22 mouse cellular contexts compared by ENCODE assay signal in the genomic region with DNA sequence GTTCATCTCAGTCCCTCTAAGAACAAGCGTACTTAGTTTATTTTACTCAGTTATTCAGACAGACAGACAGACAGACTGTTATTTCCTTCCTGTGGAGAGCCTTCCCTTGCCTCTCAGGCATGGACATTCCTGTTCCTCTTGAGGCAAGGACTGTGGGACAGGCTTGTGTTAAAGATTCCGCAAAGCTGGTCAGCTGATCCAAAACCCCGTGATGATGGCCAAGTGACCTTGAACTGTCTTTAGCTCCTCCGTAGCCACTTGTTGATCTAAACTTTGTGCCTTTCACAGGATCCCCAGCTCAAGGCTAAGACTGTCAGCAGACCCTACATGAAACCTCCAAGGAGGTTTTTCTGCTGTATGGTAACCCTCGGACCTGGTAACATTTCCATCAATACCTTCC. TPM values are rescaled to one million over a fixed set of nuclear protein-coding genes. Genes with fewer than 3 reads are reported as not detected.
DNase-seq lines count a peak whose midpoint lies in the region; ATAC-seq and TF ChIP-seq lines count a peak whose summit lies in the region.
"Had no signal": no experiment of that assay in that cellular context is flagged by ENCODE, and none has a peak within 500 bp of the region (broad histone marks: within the 10 kb centered on the region; RNA-seq: fewer than 3 reads in every experiment).

No protein-coding gene starts in this region.

- H3K9me3 ChIP-seq in heart, postnatal 0 days (replicated peaks; ENCODE audit: control insufficient read depth, low read length): no peaks in the 10 kb centered on the region
- H3K9me3 ChIP-seq in liver, postnatal 0 days (ENCODE audit: low read length): no peaks in the 10 kb centered on the region
- H3K9me3 ChIP-seq: limb, embryonic 13.5 days; neural tube, embryonic 15.5 days; stomach, embryonic 15.5 days had no signal

- H3K27ac ChIP-seq in heart, postnatal 0 days (ENCODE audit: low read depth): no peak overlapping the region
- H3K27ac ChIP-seq in liver, postnatal 0 days (ENCODE audit: low read depth): peak overlapping the region; percentile 23; the same call in 1 of the 2 replicates
- H3K27ac ChIP-seq: hindbrain, embryonic 14.5 days; limb, embryonic 13.5 days; neural tube, embryonic 15.5 days; stomach, embryonic 15.5 days had no signal

- no peak overlapping the region for H3K4me3 ChIP-seq in heart, postnatal 0 days (ENCODE audit: low read depth, low read length)
- 0 out of 2 replicates have a peak overlapping the region, but pooled peaks have one; percentile 37 for H3K4me3 ChIP-seq in liver, postnatal 0 days (ENCODE audit: low read depth, low read length)
- H3K4me3 ChIP-seq: limb, embryonic 13.5 days; neural tube, embryonic 15.5 days; stomach, embryonic 15.5 days had no signal

- H3K9ac ChIP-seq in heart, postnatal 0 days (replicated peaks; ENCODE audit: low read depth, low read length): no peak overlapping the region
- 0 out of 2 replicates have a peak overlapping the region, but pooled peaks have one; percentile 26 for H3K9ac ChIP-seq in liver, postnatal 0 days (replicated peaks)
- H3K9ac ChIP-seq: hindbrain, embryonic 14.5 days; limb, embryonic 13.5 days; neural tube, embryonic 15.5 days; stomach, embryonic 15.5 days had no signal

- no peaks in the 10 kb centered on the region for H3K36me3 ChIP-seq in heart, postnatal 0 days (replicated peaks; ENCODE audit: control insufficient read depth, insufficient read depth, low read length)
- no peaks in the 10 kb centered on the region for H3K36me3 ChIP-seq in liver, postnatal 0 days (replicated peaks; ENCODE audit: insufficient read depth, low read length)
- H3K36me3 ChIP-seq: limb, embryonic 13.5 days; neural tube, embryonic 15.5 days; stomach, embryonic 15.5 days had no signal

- no peaks in the 10 kb centered on the region for H3K4me1 ChIP-seq in heart, postnatal 0 days (ENCODE audit: control insufficient read depth, insufficient read depth)
- H3K4me1 ChIP-seq in liver, postnatal 0 days (ENCODE audit: insufficient read depth): peaks cover 18% of the 10 kb centered on the region
- H3K4me1 ChIP-seq: limb, embryonic 13.5 days; neural tube, embryonic 15.5 days; stomach, embryonic 15.5 days had no signal

- ATAC-seq in heart, postnatal 0 days (ENCODE audit: insufficient read depth, low read depth): peak; percentile 53; the same call in 1 of the 2 replicates
- ATAC-seq in granulocyte monocyte progenitor cell, adult 5-6 weeks (replicated peaks; ENCODE audit: poor library complexity, severe bottlenecking): 0 out of 2 replicates have a peak, but pooled peaks have one; percentile 10
- peak; percentile 22; the same call in 1 of the 2 replicates for ATAC-seq in liver, postnatal 0 days
- ATAC-seq: forebrain, embryonic 16.5 days had no signal

- no peak for TF ChIP-seq CTCF in heart, postnatal 0 days (IDR thresholded peaks at IDR 0.05; ENCODE audit: low read depth)
- no peak for TF ChIP-seq CTCF in liver, postnatal 0 days (IDR thresholded peaks at IDR 0.05; ENCODE audit: low read depth)

- DNase-seq in heart, postnatal 0 days (ENCODE audit: low spot score): peak; percentile 18
- DNase-seq in heart, adult 9 months (ENCODE audit: low spot score in 2 of 2): no peak
- DNase-seq in ES-CJ7 (ENCODE audit: low read depth, low spot score): peak; percentile 13
- DNase-seq in liver, postnatal 0 days: no peak
- DNase-seq in right cerebral cortex, postnatal 36 days (ENCODE audit: low spot score in 2 of 2): no peak
- DNase-seq in cerebellum, adult 11 months: no peak
- DNase-seq: adrenal gland, adult 8-10 months; cerebellum, adult 9-11 months; kidney, adult 9 months; layer of hippocampus, postnatal 36 days; midbrain, embryonic 14.5 days; right cerebral cortex, postnatal 14 days; thymus, adult 2 months had no signal

- no peaks in the 10 kb centered on the region for H3K27me3 ChIP-seq in heart, postnatal 0 days (ENCODE audit: control insufficient read depth, insufficient read depth, low read length)
- H3K27me3 ChIP-seq in liver, postnatal 0 days (ENCODE audit: insufficient read depth, low read length): no peaks in the 10 kb centered on the region
- H3K27me3 ChIP-seq: limb, embryonic 13.5 days; stomach, embryonic 15.5 days had no signal

- TF ChIP-seq EP300 in heart, postnatal 0 days (IDR thresholded peaks at IDR 0.05; ENCODE audit: low read depth): no peak
- no peak for TF ChIP-seq EP300 in liver, postnatal 0 days (IDR thresholded peaks at IDR 0.05; ENCODE audit: low read depth)

- no peak overlapping the region for H3K4me2 ChIP-seq in heart, postnatal 0 days (ENCODE audit: low read depth, low read length)
- H3K4me2 ChIP-seq in liver, postnatal 0 days (ENCODE audit: low read depth, low read length): peak overlapping the region; percentile 67
- H3K4me2 ChIP-seq: hindbrain, embryonic 14.5 days; limb, embryonic 13.5 days; neural tube, embryonic 15.5 days; stomach, embryonic 15.5 days had no signal

- WGBS in heart, postnatal 0 days: 31% methylated on average over 5 of the region's 5 CpGs
- whole genome bisulfite sequencing in liver, postnatal 0 days (ENCODE audit: insufficient replicate concordance): 36% methylated on average over 5 of the region's 5 CpGs

RNA-seq across cellular contexts. Expression of gene Zbtb14, which starts 14.3 kb away (rescaled TPM):
- 6.0 and 8.4 TPM in 2 replicates for total RNA-seq in heart, postnatal 0 days (2014; rRNA removed; ENCODE audit: low replicate concordance)
- 8.8 and 10.4 TPM in 2 replicates for polyA plus RNA-seq in heart, postnatal 0 days (2015; fragmentation: Nextera tagmentation; extraction: Ambion mirVana)
- 16.5 and 17.3 TPM in 2 replicates for total RNA-seq in granulocyte monocyte progenitor cell, adult 5-6 weeks (2014; fragmentation: Nextera tagmentation)
- 25.8 and 33.2 TPM in 2 replicates for total RNA-seq in granulocyte monocyte progenitor cell, adult 5-6 weeks (2017)
- 5.2 and 5.3 TPM in 2 replicates for polyA plus RNA-seq in liver, postnatal 0 days (2015; fragmentation: Nextera tagmentation; extraction: Ambion mirVana)

RNA-seq across cellular contexts. Expression of gene Akain1, which starts 42.0 kb away (rescaled TPM):
- total RNA-seq in heart, postnatal 0 days (2014; rRNA removed; ENCODE audit: low replicate concordance): 0.08 TPM in 1 of 2 replicates, not detected in the other
- polyA plus RNA-seq in heart, postnatal 0 days (2015; fragmentation: Nextera tagmentation; extraction: Ambion mirVana): 0.04 TPM in 1 of 2 replicates, not detected in the other
- total RNA-seq in granulocyte monocyte progenitor cell, adult 5-6 weeks (2014; fragmentation: Nextera tagmentation): not detected in 2 replicates
- total RNA-seq in granulocyte monocyte progenitor cell, adult 5-6 weeks (2017): not detected in 2 replicates
- polyA plus RNA-seq in liver, postnatal 0 days (2015; fragmentation: Nextera tagmentation; extraction: Ambion mirVana): not detected in 2 replicates
- polyA plus RNA-seq: erythroblast, embryonic 14.5 days; intestine, embryonic 14.5 days; limb, embryonic 13.5 days; lung, postnatal 0 days; stomach, embryonic 15.5 days had no signal

Comparison
In these comparisons a context has a peak if more than half of its experiments do, and no peak if none do; other contexts are left out.
1. DNase-seq: peak in heart, postnatal 0 days (single experiment) and ES-CJ7 (single experiment); none in heart, adult 9 months (0 of 2), liver, postnatal 0 days (single experiment), right cerebral cortex, postnatal 36 days (0 of 2) and cerebellum, adult 11 months (single experiment).
2. Peak in every context shown above with its lines, with median percentiles within 50 percentile points of each other: ATAC-seq.